Mouse (Mus musculus) leukemia stem cell, adult 10-12 weeks (primary cell): Measurements from ENCODE around the gene Olfr1132. TPM values are rescaled to one million over a fixed set of nuclear protein-coding genes. Genes with fewer than 3 reads are reported as not detected.

Experiments used
- polyA plus RNA-seq: library from polyadenylated mRNA; stranded (reverse); fragments of >175 nt; gene quantifications from 2 replicates; pipeline ENCODE4 v1.2.3, GENCODE M21; 2012; ENCODE audit warnings: low replicate concordance

The Olfr1132 gene
- polyA plus RNA-seq, result not detected in 2 replicates

DNA sequence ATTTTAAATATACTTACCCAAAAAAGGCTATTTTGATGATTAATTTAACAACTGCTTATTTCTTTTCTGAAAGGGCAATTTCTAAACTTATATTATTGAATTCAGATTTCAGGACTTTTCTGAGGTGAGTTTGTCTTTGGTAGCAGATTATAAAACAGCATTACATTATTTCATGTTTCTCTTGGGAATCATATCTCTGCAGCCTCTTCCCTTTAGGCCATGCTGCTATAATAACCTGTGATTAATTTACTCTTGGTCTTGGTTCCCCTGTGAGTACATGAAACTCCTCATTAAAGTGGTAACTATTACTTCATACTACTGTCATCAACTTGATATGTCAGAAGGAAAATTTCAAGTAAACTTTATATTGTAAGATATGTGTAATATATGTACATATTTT lies at the start of gene Olfr1132:
TSS of gene Olfr1132 (minus strand) at position 101 of the 400 bp plus-strand sequence.

GRCm38 (mm10) chr2:87673564-87673963 lies 36.2 kb upstream of the Olfr1132 start, which contains the start of gene Olfr1135:
Olfr1135 (minus strand) TSS chr2:87673664.

DNA sequence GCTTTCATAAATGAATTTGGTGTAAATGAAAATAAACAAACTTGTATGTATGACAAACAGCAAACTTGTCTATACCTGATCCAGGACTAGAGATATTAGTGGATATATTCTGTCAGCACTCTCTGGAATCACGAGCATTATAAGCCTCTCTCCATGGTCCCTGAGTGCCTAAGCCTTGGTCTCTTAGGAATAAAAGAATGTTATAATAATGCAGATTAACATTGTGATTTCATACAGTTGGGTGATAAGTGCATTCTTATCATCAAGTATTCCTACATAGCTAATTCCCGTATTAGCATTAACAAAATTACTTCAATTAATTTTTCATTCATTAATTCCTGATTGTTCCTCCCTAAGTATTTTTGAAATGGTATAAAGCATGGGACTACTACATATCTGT lies 21.0 kb upstream of the Olfr1132 start, which contains the start of gene Olfr1134:
TSS of gene Olfr1134 (minus strand) at position 101 of the 400 bp plus-strand sequence.

DNA sequence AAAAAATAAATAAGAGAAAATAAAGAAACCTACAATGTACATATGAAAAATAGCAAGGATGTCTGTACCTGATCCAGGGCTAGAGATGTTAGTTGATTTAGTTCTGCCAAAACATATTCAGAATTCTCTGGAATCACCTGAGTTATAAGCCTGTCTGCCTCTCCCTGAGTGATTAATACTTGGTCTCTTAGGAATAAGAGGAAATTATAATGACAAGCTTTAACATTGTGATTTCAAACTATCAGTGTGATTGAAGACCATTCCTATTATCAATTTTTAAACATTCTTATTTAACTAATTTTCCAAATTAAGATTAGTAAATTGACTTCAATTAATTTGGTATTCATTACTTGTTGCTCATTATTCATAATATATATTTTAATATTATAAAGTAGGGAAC lies 9.9 kb upstream of the Olfr1132 start, which contains the start of gene Olfr1133:
TSS of gene Olfr1133 (minus strand) at position 101 of the 400 bp plus-strand sequence.

DNA sequence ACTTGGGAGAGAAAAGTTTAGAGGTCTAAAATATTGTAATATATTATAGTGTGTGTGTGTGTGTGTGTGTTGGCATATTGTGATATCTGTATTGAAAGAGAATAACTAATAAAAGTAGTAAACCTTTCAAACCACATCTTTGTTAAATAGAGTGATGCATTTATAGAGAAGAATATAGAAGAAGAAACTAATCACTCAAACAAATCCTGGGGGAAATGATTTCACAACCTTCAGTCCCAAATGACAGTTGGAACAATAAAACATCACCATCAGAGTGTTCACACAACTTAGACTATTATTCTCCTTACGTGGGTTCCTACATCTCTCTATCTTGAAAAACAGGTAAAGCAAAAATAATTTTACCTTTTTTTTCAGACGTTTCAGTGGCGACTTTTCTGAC lies 10.5 kb downstream of the Olfr1132 start, which contains the start of gene Olfr1131:
TSS of gene Olfr1131 (plus strand) at position 301 of the 400 bp plus-strand sequence.

DNA sequence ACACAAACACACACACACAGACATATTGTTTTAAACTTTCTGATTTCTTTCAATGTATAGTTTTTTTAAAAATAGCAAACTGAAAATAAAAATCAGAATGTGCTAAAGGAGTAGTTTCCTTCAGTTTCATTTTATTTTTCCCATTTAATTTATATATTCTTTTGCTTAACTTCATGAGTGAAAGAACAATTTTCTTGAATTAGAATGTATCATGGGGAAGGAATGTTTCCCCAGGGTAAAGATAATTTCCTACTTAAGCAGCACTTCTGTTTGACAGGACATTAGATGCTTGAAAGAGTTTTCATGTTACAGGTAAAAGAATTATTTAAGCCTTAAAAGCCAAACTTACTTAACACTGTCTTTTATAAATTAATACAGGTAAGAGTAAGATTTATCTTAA lies 31.4 kb downstream of the Olfr1132 start, which contains the start of gene Olfr1130:
TSS of gene Olfr1130 (plus strand) at position 301 of the 400 bp plus-strand sequence.

Other genes with a start within 250 kb of the Olfr1132 start
- gene Olfr1123, start 220.9 kb downstream of the Olfr1132 start, polyA plus RNA-seq, result not detected in 2 replicates
- gene Olfr1124, start 207.3 kb downstream of the Olfr1132 start, polyA plus RNA-seq, result not detected in 2 replicates
- gene Olfr1126, start 183.6 kb downstream of the Olfr1132 start, polyA plus RNA-seq, result not detected in 2 replicates
- not detected in 2 replicates for gene Pramel7, start 140.4 kb downstream of the Olfr1132 start, polyA plus RNA-seq
- gene Pramel6, start 131.0 kb downstream of the Olfr1132 start, polyA plus RNA-seq, result not detected in 2 replicates
- not detected in 2 replicates for gene Olfr153, start 105.7 kb downstream of the Olfr1132 start, polyA plus RNA-seq
- gene Olfr1128, start 92.0 kb downstream of the Olfr1132 start, polyA plus RNA-seq, result not detected in 2 replicates
- not detected in 2 replicates for gene Olfr1129, start 63.6 kb downstream of the Olfr1132 start, polyA plus RNA-seq
- 0.07 TPM in 1 of 2 replicates, not detected in the other for gene Olfr1130, start 31.3 kb downstream of the Olfr1132 start, polyA plus RNA-seq
- not detected in 2 replicates for gene Olfr1131, start 10.4 kb downstream of the Olfr1132 start, polyA plus RNA-seq
- gene Olfr1133, start 9.8 kb upstream of the Olfr1132 start, polyA plus RNA-seq, result not detected in 2 replicates
- not detected in 2 replicates for gene Olfr1134, start 20.9 kb upstream of the Olfr1132 start, polyA plus RNA-seq
- not detected in 2 replicates for gene Olfr1135, start 36.1 kb upstream of the Olfr1132 start, polyA plus RNA-seq
- not detected in 2 replicates for gene Olfr1136, start 56.4 kb upstream of the Olfr1132 start, polyA plus RNA-seq
- gene Olfr1137, start 75.6 kb upstream of the Olfr1132 start, polyA plus RNA-seq, result not detected in 2 replicates
- not detected in 2 replicates for gene Olfr1138, start 102.4 kb upstream of the Olfr1132 start, polyA plus RNA-seq
- not detected in 2 replicates for gene Olfr1140, start 106.2 kb upstream of the Olfr1132 start, polyA plus RNA-seq
- gene Olfr1141, start 116.5 kb upstream of the Olfr1132 start, polyA plus RNA-seq, result not detected in 2 replicates
- gene Olfr152, start 141.9 kb upstream of the Olfr1132 start, polyA plus RNA-seq, result not detected in 2 replicates
- gene Olfr1143, start 163.1 kb upstream of the Olfr1132 start, polyA plus RNA-seq, result not detected in 2 replicates
- gene Olfr1145, start 172.3 kb upstream of the Olfr1132 start, polyA plus RNA-seq, result not detected in 2 replicates
- not detected in 2 replicates for gene Olfr1148, start 193.0 kb upstream of the Olfr1132 start, polyA plus RNA-seq
- not detected in 2 replicates for gene Olfr1150-ps1, start 206.5 kb upstream of the Olfr1132 start, polyA plus RNA-seq
- gene Olfr1151, start 218.3 kb upstream of the Olfr1132 start, polyA plus RNA-seq, result not detected in 2 replicates
- gene Olfr1152, start 229.0 kb upstream of the Olfr1132 start, polyA plus RNA-seq, result not detected in 2 replicates